Mouse (Mus musculus) liver, embryonic 14.5 days (tissue): ENCODE measurements around the gene Chaf1a.

Experiments used
- CTCF ChIP-seq: IDR thresholded peaks from 2 replicates; pipeline ENCODE4 v1.5.1; 2016; ENCODE audit warnings: antibody characterized with exemption, low read depth, control low read depth
- EP300 ChIP-seq: IDR thresholded peaks from 2 replicates; pipeline ENCODE4 v1.6.1; 2016; ENCODE audit warnings: antibody characterized with exemption, low read depth

DNA sequence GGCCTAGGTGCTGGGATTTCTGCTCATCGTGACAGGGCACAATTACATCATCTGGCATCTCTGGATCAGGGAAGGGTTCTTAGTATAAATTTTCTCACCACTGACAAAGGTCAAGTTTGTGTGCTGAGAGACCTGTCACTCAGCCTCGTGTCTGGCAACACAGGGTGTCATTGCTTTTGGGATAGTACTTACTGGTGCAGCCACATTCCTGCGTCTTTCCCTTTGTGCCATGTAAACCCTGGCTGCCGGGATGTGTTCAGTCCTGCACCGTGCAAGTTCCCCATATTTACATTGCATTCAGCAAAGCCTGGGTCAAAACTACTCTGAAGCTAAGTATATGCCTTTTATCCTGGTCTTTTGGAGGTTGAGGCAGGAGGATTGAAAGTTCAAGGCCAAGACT, 11.1 kb downstream of the Chaf1a start:
- TF ChIP-seq EP300 (no peak), CTCF (no peak)
